Mouse (Mus musculus): ENCODE results near the gene Pelo.

DNA sequence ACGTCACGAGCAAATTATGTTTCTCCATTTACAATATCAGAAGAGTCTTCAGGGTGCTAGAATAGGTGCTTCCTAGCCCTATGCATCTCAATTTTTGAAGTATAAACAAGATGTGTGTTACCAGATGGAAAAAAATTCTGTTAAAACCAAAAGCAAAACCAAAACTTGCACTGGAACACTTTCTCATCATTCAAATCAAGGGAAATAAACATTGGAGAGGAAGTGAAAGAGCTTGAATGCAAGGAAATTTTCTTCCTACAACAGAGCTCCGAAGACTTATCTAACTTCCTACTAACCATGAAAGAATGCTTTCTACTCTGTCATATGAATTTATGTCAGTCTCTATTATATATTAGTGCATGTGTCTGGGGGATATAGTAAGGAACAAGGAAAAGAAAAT, 46.8 kb upstream of the Pelo start:
- TF ChIP-seq MAX (IDR thresholded peaks at IDR 0.05; ENCODE audit: low read depth): no peak
- TF ChIP-seq E2F4 (IDR thresholded peaks at IDR 0.05; ENCODE audit: insufficient read depth): no peak
- no peak for TF ChIP-seq USF1 (IDR thresholded peaks at IDR 0.05; ENCODE audit: low read depth)
- no peak for TF ChIP-seq POLR2A (IDR thresholded peaks at IDR 0.05; ENCODE audit: insufficient read length, low read depth)
- TF ChIP-seq TCF12 (IDR thresholded peaks at IDR 0.05; ENCODE audit: insufficient read depth, poor library complexity, severe bottlenecking): no peak
- TF ChIP-seq REST (IDR thresholded peaks at IDR 0.05; ENCODE audit: insufficient read depth, insufficient read length): no peak
- no peak for TF ChIP-seq POLR2AphosphoS2 (IDR thresholded peaks at IDR 0.05; ENCODE audit: insufficient read length, low read depth)
